In genomic region chr17:26380986-26381446, GRCm38 (mm10) we compare ENCODE assay signal across 8 mouse cellular contexts. TPM values are rescaled to one million over a fixed set of nuclear protein-coding genes. Genes with fewer than 3 reads are reported as not detected.
DNase-seq lines count a peak whose midpoint lies in the region; ATAC-seq and TF ChIP-seq lines count a peak whose summit lies in the region.

No protein-coding gene starts in this region.

- no peak overlapping the region for H3K4me3 ChIP-seq in hindbrain, postnatal 0 days (ENCODE audit: low read length)
- H3K4me3 ChIP-seq in limb, embryonic 11.5 days (ENCODE audit: low read depth, low read length), result no peak overlapping the region
- no peak overlapping the region for H3K4me3 ChIP-seq in stomach, embryonic 15.5 days (replicated peaks)

- peak; percentile 33 for DNase-seq in kidney, adult 11 months
- DNase-seq in kidney, adult 18-20 months, result no peak
- DNase-seq in embryo, embryonic 9.5 days (ENCODE audit: extremely low spot score), result peak; percentile 22
- peak; percentile 83 for DNase-seq in hindbrain, postnatal 0 days (ENCODE audit: low spot score)
- peak; percentile 38 for DNase-seq in limb, embryonic 11.5 days (ENCODE audit: low spot score)
- DNase-seq in thymus, postnatal 36 days, result no peak
- DNase-seq in adrenal gland, adult 8-10 months, result no peak

- H3K9ac ChIP-seq in hindbrain, postnatal 0 days (replicated peaks; ENCODE audit: low read length), result no peak overlapping the region
- no peak overlapping the region for H3K9ac ChIP-seq in limb, embryonic 11.5 days (ENCODE audit: low read length)
- no peak overlapping the region for H3K9ac ChIP-seq in stomach, embryonic 15.5 days

- peak overlapping the region; percentile 73 for H3K27ac ChIP-seq in hindbrain, postnatal 0 days
- H3K27ac ChIP-seq in limb, embryonic 11.5 days (replicated peaks; ENCODE audit: low read depth, low read length), result no peak overlapping the region
- H3K27ac ChIP-seq in stomach, embryonic 15.5 days, result peak overlapping the region; percentile 89

- no peaks in the 10 kb centered on the region for H3K36me3 ChIP-seq in hindbrain, postnatal 0 days (ENCODE audit: insufficient read depth, low read length)
- H3K36me3 ChIP-seq in limb, embryonic 11.5 days (ENCODE audit: control insufficient read depth, insufficient read depth, low read length), result no peaks in the 10 kb centered on the region
- H3K36me3 ChIP-seq in stomach, embryonic 15.5 days, result no peaks in the 10 kb centered on the region

- WGBS in hindbrain, postnatal 0 days, result 40% methylated on average over 4 of the region's 4 CpGs
- 40% methylated on average over 4 of the region's 4 CpGs for WGBS in limb, embryonic 11.5 days
- WGBS in stomach, embryonic 15.5 days, result 23% methylated on average over 4 of the region's 4 CpGs

- H3K4me2 ChIP-seq in hindbrain, postnatal 0 days (ENCODE audit: low read depth, low read length), result 0 out of 2 replicates have a peak overlapping the region, but pooled peaks have one; percentile 13
- H3K4me2 ChIP-seq in limb, embryonic 11.5 days (ENCODE audit: low read depth, severe bottlenecking), result 0 out of 2 replicates have a peak overlapping the region, but pooled peaks have one; percentile 10
- H3K4me2 ChIP-seq in stomach, embryonic 15.5 days, result no peak overlapping the region

- peaks cover 25% of the 10 kb centered on the region for H3K4me1 ChIP-seq in hindbrain, postnatal 0 days (ENCODE audit: insufficient read depth, low read length)
- peaks cover 10% of the 10 kb centered on the region for H3K4me1 ChIP-seq in limb, embryonic 11.5 days (ENCODE audit: control insufficient read depth, insufficient read depth, low read length)
- H3K4me1 ChIP-seq in stomach, embryonic 15.5 days, result peaks cover 47% of the 10 kb centered on the region

- ATAC-seq in hindbrain, postnatal 0 days, result peak; percentile 80
- no peak for ATAC-seq in limb, embryonic 11.5 days (ENCODE audit: insufficient number of reproducible peaks, low FRiP score, low TSS enrichment, low read depth)
- peak; percentile 64; the same call in 1 of the 2 replicates for ATAC-seq in stomach, embryonic 15.5 days (ENCODE audit: insufficient read depth, low FRiP score, low read depth)

- no peaks in the 10 kb centered on the region for H3K9me3 ChIP-seq in hindbrain, postnatal 0 days (ENCODE audit: low read length)
- no peaks in the 10 kb centered on the region for H3K9me3 ChIP-seq in limb, embryonic 11.5 days (ENCODE audit: control insufficient read depth, low read length)
- no peaks in the 10 kb centered on the region for H3K9me3 ChIP-seq in stomach, embryonic 15.5 days

- no peak for TF ChIP-seq CTCF in hindbrain, postnatal 0 days (IDR thresholded peaks at IDR 0.05; ENCODE audit: low read depth)

- H3K27me3 ChIP-seq in hindbrain, postnatal 0 days (ENCODE audit: insufficient read depth, low read length), result no peaks in the 10 kb centered on the region
- no peaks in the 10 kb centered on the region for H3K27me3 ChIP-seq in limb, embryonic 11.5 days (ENCODE audit: control insufficient read depth, insufficient read depth, low read length)
- H3K27me3 ChIP-seq in stomach, embryonic 15.5 days (replicated peaks), result no peaks in the 10 kb centered on the region

RNA-seq across cellular contexts. Expression of gene Neurl1b, which starts 33.6 kb away (rescaled TPM):
- total RNA-seq in hindbrain, postnatal 0 days (2014; rRNA removed), result 60.4 and 67.5 TPM in 2 replicates
- polyA plus RNA-seq in hindbrain, postnatal 0 days (2015; fragmentation: Nextera tagmentation; extraction: Ambion mirVana), result 1.7 and 2.1 TPM in 2 replicates
- 0.21 and 0.27 TPM in 2 replicates for polyA plus RNA-seq in limb, embryonic 11.5 days (2014; fragmentation: Nextera tagmentation; extraction: Ambion mirVana)
- polyA plus RNA-seq in stomach, embryonic 15.5 days (2015; fragmentation: Nextera tagmentation; extraction: Ambion mirVana), result 2.5 and 2.6 TPM in 2 replicates
- 10 to 100 TPM; 36.0 to 59.9 (median 52.3) TPM for total RNA-seq in adrenal gland, adult 8-10 months (2022)

Comparison
In these comparisons a context has a peak if more than half of its experiments do, and no peak if none do; other contexts are left out.
1. DNase-seq: peak in kidney, adult 11 months (single experiment), embryo, embryonic 9.5 days (single experiment), hindbrain, postnatal 0 days (single experiment) and limb, embryonic 11.5 days (single experiment); none in kidney, adult 18-20 months (single experiment), thymus, postnatal 36 days (0 of 2) and adrenal gland, adult 8-10 months (single experiment).